Mouse (Mus musculus): ENCODE results near the gene Smim4. TPM values are rescaled to one million over a fixed set of nuclear protein-coding genes. Genes with fewer than 3 reads are reported as not detected.

Gene Smim4
- total RNA-seq, 2 experiments from 2014 or later: 92.2 to 93.5 TPM

Other genes with a start within 250 kb of the Smim4 start
- gene Mustn1, start 249.8 kb downstream of the Smim4 start, total RNA-seq (2021): 10 to 100 TPM; 12.7 to 13.8 TPM
- gene Itih4, start 242.5 kb downstream of the Smim4 start, total RNA-seq (2021): 1 to 10 TPM; 3.2 to 4.4 TPM
- gene Itih3, start 205.2 kb downstream of the Smim4 start, total RNA-seq (2021): under 1 TPM; 0.64 to 0.89 TPM
- gene Itih1, start 185.7 kb downstream of the Smim4 start, total RNA-seq (2021): not detected
- gene Nek4, start 177.6 kb downstream of the Smim4 start, total RNA-seq (2021): 1 to 10 TPM; 4.5 to 5.0 TPM
- 10 to 100 TPM; 26.6 to 32.1 TPM for gene Glt8d1, start 127.6 kb downstream of the Smim4 start, total RNA-seq (2021)
- 100 to 1,000 TPM; 177 to 181 TPM for gene Spcs1, start 127.3 kb downstream of the Smim4 start, total RNA-seq (2021)
- gene Pbrm1, start 109.8 kb downstream of the Smim4 start, total RNA-seq (2021): 10 to 100 TPM; 78.8 to 82.5 TPM
- gene Gnl3, start 109.8 kb downstream of the Smim4 start, total RNA-seq (2021): 10 to 100 TPM; 28.2 to 31.4 TPM
- gene Nt5dc2, start 2.1 kb upstream of the Smim4 start, total RNA-seq (2021): 10 to 100 TPM; 53.1 to 57.7 TPM
- 10 to 100 TPM; 77.3 to 78.9 TPM for gene Stab1, start 39.7 kb upstream of the Smim4 start, total RNA-seq (2021)
- 1,000 to 10,000 TPM; 5,439 to 5,458 TPM for gene Tnnc1, start 79.4 kb upstream of the Smim4 start, total RNA-seq (2021)
- gene Nisch, start 88.0 kb upstream of the Smim4 start, total RNA-seq (2021): 100 to 1,000 TPM; 234 to 236 TPM
- gene Sema3g, start 88.9 kb upstream of the Smim4 start, total RNA-seq (2021): 10 to 100 TPM; 15.1 to 16.9 TPM
- gene Phf7, start 122.4 kb upstream of the Smim4 start, total RNA-seq (2021): 1 to 10 TPM; 5.2 to 6.0 TPM
- gene Bap1, start 122.5 kb upstream of the Smim4 start, total RNA-seq (2021): 10 to 100 TPM; 51.1 to 55.0 TPM
- under 1 TPM; 0.17 to 0.22 TPM for gene Dnah1, start 194.9 kb upstream of the Smim4 start, total RNA-seq (2021)
- gene Capn7, start 207.7 kb upstream of the Smim4 start, total RNA-seq (2021): 10 to 100 TPM; 29.8 to 37.9 TPM

Measured in heart, postnatal 10 days (tissue).